23 mouse cellular contexts compared by ENCODE assay signal in the genomic region with DNA sequence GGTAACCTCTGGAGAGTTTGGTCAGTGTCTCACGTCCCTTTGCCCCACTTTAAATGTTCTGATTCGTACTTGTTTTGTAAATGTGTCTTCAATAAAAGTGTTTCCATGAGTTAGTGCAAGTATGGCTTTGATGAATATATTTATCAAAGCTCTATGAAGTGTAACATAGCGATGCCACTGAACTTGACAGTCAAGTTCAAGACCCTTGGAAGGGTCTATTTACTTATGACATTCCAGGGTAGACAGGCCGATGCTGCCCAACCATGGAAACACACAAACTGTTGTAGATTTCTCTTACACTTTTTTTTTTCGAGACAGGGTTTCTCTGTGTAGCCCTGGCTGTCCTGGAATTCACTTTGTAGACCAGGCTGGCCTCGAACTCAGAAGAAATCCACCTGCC.
A peak's percentile ranks its signal among the peaks of the same experiment; 100 is the strongest.
DNase-seq lines count a peak whose midpoint lies in the region; ATAC-seq lines count a peak whose summit lies in the region.
"Had no signal": no experiment of that assay in that cellular context is flagged by ENCODE, and none has a peak within 500 bp of the region (broad histone marks: within the 10 kb centered on the region; RNA-seq: fewer than 3 reads in every experiment).

No protein-coding gene starts in this region.

- 43% methylated on average over 6 of the region's 6 CpGs for WGBS in lung, embryonic 16.5 days

- no peak overlapping the region for H3K9ac ChIP-seq in lung, embryonic 16.5 days (ENCODE audit: low read length)
- H3K9ac ChIP-seq: embryonic facial prominence, embryonic 12.5 days; forebrain, embryonic 13.5 days; forebrain, embryonic 15.5 days had no signal

- no peaks in the 10 kb centered on the region for H3K27me3 ChIP-seq in lung, embryonic 16.5 days (ENCODE audit: control insufficient read depth, insufficient read depth, low read depth, low read length)
- H3K27me3 ChIP-seq: CH12.LX; embryonic facial prominence, embryonic 12.5 days; forebrain, embryonic 13.5 days; forebrain, embryonic 15.5 days; Patski had no signal

- ATAC-seq in lung, embryonic 16.5 days (ENCODE audit: low read depth), result 0 out of 2 replicates have a peak, but pooled peaks have one; percentile 26
- ATAC-seq: activated CD4-positive, CD25-positive, alpha-beta regulatory T cell, adult 4 months; CD4-positive, CD25-positive, alpha-beta regulatory T cell, adult 4 months; forebrain, embryonic 13.5 days; forebrain, embryonic 15.5 days; Patski had no signal

- no peak overlapping the region for H3K4me3 ChIP-seq in lung, embryonic 16.5 days (ENCODE audit: low read length)
- H3K4me3 ChIP-seq: embryonic facial prominence, embryonic 10.5 days; embryonic facial prominence, embryonic 12.5 days; forebrain, embryonic 13.5 days; forebrain, embryonic 15.5 days had no signal

- DNase-seq in lung, postnatal 14 days, result no peak
- DNase-seq in lung, postnatal 10 days, result peak; percentile 27
- no peak for DNase-seq in lung, adult 18-20 months
- DNase-seq in lung, postnatal 36 days, result peak; percentile 15
- DNase-seq: adrenal gland, adult 8-10 months; adrenal gland, postnatal 14 days; adrenal gland, postnatal 36 days; B cell, adult 2 months; cerebellum, adult 11-12 months; cerebellum, adult 2 months; cerebellum, adult 9-10 months; cerebellum, postnatal 10 days; cerebellum, postnatal 25 days had no signal

- no peak overlapping the region for H3K4me2 ChIP-seq in lung, embryonic 16.5 days (ENCODE audit: low read depth, low read length)
- H3K4me2 ChIP-seq: embryonic facial prominence, embryonic 12.5 days; forebrain, embryonic 13.5 days; forebrain, embryonic 15.5 days had no signal

- H3K9me3 ChIP-seq in lung, embryonic 16.5 days (ENCODE audit: control insufficient read depth, low read length), result no peaks in the 10 kb centered on the region
- H3K9me3 ChIP-seq: embryonic facial prominence, embryonic 10.5 days; embryonic facial prominence, embryonic 12.5 days; forebrain, embryonic 13.5 days; forebrain, embryonic 15.5 days had no signal

- no peaks in the 10 kb centered on the region for H3K36me3 ChIP-seq in lung, embryonic 16.5 days (ENCODE audit: control insufficient read depth, insufficient read depth, low read length)
- H3K36me3 ChIP-seq: embryonic facial prominence, embryonic 10.5 days; embryonic facial prominence, embryonic 12.5 days; forebrain, embryonic 15.5 days; G1E had no signal

- no peaks in the 10 kb centered on the region for H3K4me1 ChIP-seq in lung, embryonic 16.5 days (replicated peaks; ENCODE audit: control insufficient read depth, insufficient read depth, low read length)

- no peak overlapping the region for H3K27ac ChIP-seq in lung, embryonic 16.5 days (ENCODE audit: low read length)
- H3K27ac ChIP-seq: embryonic facial prominence, embryonic 10.5 days; embryonic facial prominence, embryonic 12.5 days; forebrain, embryonic 13.5 days; forebrain, embryonic 15.5 days had no signal

Comparison
In these comparisons a context has a peak if more than half of its experiments do, and no peak if none do; other contexts are left out.
1. DNase-seq: peak in lung, postnatal 10 days (single experiment) and lung, postnatal 36 days (single experiment); none in lung, postnatal 14 days (single experiment) and lung, adult 18-20 months (0 of 2).